Comparison of ENCODE assay signal across 13 mouse cellular contexts in genomic region chr6:126142021-126142554, GRCm38 (mm10). TPM values are rescaled to one million over a fixed set of nuclear protein-coding genes. Genes with fewer than 3 reads are reported as not detected.
A peak's percentile ranks its signal among the peaks of the same experiment; 100 is the strongest.
DNase-seq lines count a peak whose midpoint lies in the region; ATAC-seq and TF ChIP-seq lines count a peak whose summit lies in the region.
"Had no signal": no experiment of that assay in that cellular context is flagged by ENCODE, and none has a peak within 500 bp of the region (broad histone marks: within the 10 kb centered on the region; RNA-seq: fewer than 3 reads in every experiment).

No protein-coding gene starts in this region.

- TF ChIP-seq CTCF in gastrocnemius, adult 2 months (IDR thresholded peaks at IDR 0.05): no peak
- TF ChIP-seq CTCF in midbrain, postnatal 0 days (IDR thresholded peaks at IDR 0.05): no peak

- H3K9me3 ChIP-seq in kidney, embryonic 16.5 days (ENCODE audit: low read length): no peaks in the 10 kb centered on the region
- H3K9me3 ChIP-seq in limb, embryonic 10.5 days (replicated peaks): no peaks in the 10 kb centered on the region
- no peaks in the 10 kb centered on the region for H3K9me3 ChIP-seq in midbrain, postnatal 0 days (ENCODE audit: low read length)
- H3K9me3 ChIP-seq: forebrain, embryonic 13.5 days; neural tube, embryonic 12.5 days had no signal

- intact Hi-C loops in gastrocnemius, adult 2 months (cut with DNase I): no loop called here
- intact Hi-C loops in gastrocnemius, postnatal 36 days (cut with DNase I): no loop called here

- ATAC-seq in kidney, embryonic 16.5 days (ENCODE audit: low FRiP score, low TSS enrichment): no peak
- ATAC-seq in midbrain, postnatal 0 days (ENCODE audit: low FRiP score): no peak
- ATAC-seq: forebrain, embryonic 13.5 days; midbrain, embryonic 16.5 days had no signal

- H3K4me3 ChIP-seq in gastrocnemius, adult 2 months: peak overlapping the region; percentile 2; the same call in 1 of the 2 replicates
- H3K4me3 ChIP-seq in kidney, embryonic 16.5 days (ENCODE audit: low read length): no peak overlapping the region
- no peak overlapping the region for H3K4me3 ChIP-seq in brown adipose tissue, adult 24 weeks (ENCODE audit: insufficient read depth, low read depth, low read length)
- H3K4me3 ChIP-seq in limb, embryonic 10.5 days: no peak overlapping the region
- no peak overlapping the region for H3K4me3 ChIP-seq in midbrain, postnatal 0 days (ENCODE audit: low read depth, low read length)
- H3K4me3 ChIP-seq: forebrain, embryonic 13.5 days; neural tube, embryonic 12.5 days had no signal

- peaks cover 35% of the 10 kb centered on the region for H3K4me1 ChIP-seq in kidney, embryonic 16.5 days (ENCODE audit: insufficient read depth, low read length)
- H3K4me1 ChIP-seq in brown adipose tissue, adult 24 weeks (ENCODE audit: control insufficient read depth, insufficient read depth, insufficient read length, low read length): peaks cover 50% of the 10 kb centered on the region
- peaks cover 29% of the 10 kb centered on the region for H3K4me1 ChIP-seq in limb, embryonic 10.5 days
- H3K4me1 ChIP-seq in midbrain, postnatal 0 days (ENCODE audit: insufficient read depth, low read length): no peaks in the 10 kb centered on the region
- H3K4me1 ChIP-seq: forebrain, embryonic 13.5 days; neural tube, embryonic 12.5 days had no signal

- H3K36me3 ChIP-seq in kidney, embryonic 16.5 days (ENCODE audit: insufficient read depth, low read length): 0 out of 2 replicates have a peak, but pooled peaks cover 2% of the 10 kb centered on the region
- H3K36me3 ChIP-seq in limb, embryonic 10.5 days: peaks cover 58% of the 10 kb centered on the region
- H3K36me3 ChIP-seq in midbrain, postnatal 0 days (ENCODE audit: insufficient read depth, low read length): no peaks in the 10 kb centered on the region
- H3K36me3 ChIP-seq: neural tube, embryonic 12.5 days had no signal

- H3K27ac ChIP-seq in gastrocnemius, adult 2 months: peak overlapping the region; percentile 38
- H3K27ac ChIP-seq in kidney, embryonic 16.5 days (ENCODE audit: low read length): peak overlapping the region; percentile 57; the same call in 1 of the 2 replicates
- H3K27ac ChIP-seq in brown adipose tissue, adult 24 weeks (replicated peaks; ENCODE audit: low read depth, low read length): peak overlapping the region; percentile 81
- H3K27ac ChIP-seq in limb, embryonic 10.5 days: 0 out of 2 replicates have a peak overlapping the region, but pooled peaks have one; percentile 28
- H3K27ac ChIP-seq in midbrain, postnatal 0 days (ENCODE audit: low read depth, low read length): no peak overlapping the region
- H3K27ac ChIP-seq: forebrain, embryonic 13.5 days; liver, embryonic 14.5 days; neural tube, embryonic 12.5 days had no signal

- DNase-seq in gastrocnemius, adult 2 months: no peak
- no peak for DNase-seq in gastrocnemius, postnatal 36 days
- no peak for DNase-seq in kidney, adult 11 months
- no peak for DNase-seq in limb, embryonic 10.5 days (ENCODE audit: low spot score)
- DNase-seq in urinary bladder, postnatal 4 days (ENCODE audit: low spot score in 2 of 2): no peak
- no peak for DNase-seq in midbrain, postnatal 0 days (ENCODE audit: low spot score)
- DNase-seq: thymus, postnatal 4 days had no signal

- 58% methylated on average over 8 of the region's 8 CpGs for WGBS in kidney, embryonic 16.5 days
- 73% methylated on average over 8 of the region's 8 CpGs for WGBS in limb, embryonic 10.5 days
- 78% methylated on average over 8 of the region's 8 CpGs for WGBS in midbrain, postnatal 0 days

- H3K27me3 ChIP-seq in kidney, embryonic 16.5 days (ENCODE audit: insufficient read depth, low read length): no peaks in the 10 kb centered on the region
- no peaks in the 10 kb centered on the region for H3K27me3 ChIP-seq in limb, embryonic 10.5 days (ENCODE audit: low read depth, poor library complexity, severe bottlenecking)
- no peaks in the 10 kb centered on the region for H3K27me3 ChIP-seq in midbrain, postnatal 0 days (ENCODE audit: insufficient read depth, low read length)
- H3K27me3 ChIP-seq: forebrain, embryonic 13.5 days; neural tube, embryonic 12.5 days had no signal

- no peak overlapping the region for H3K4me2 ChIP-seq in kidney, embryonic 16.5 days (replicated peaks; ENCODE audit: low read depth, low read length)
- H3K4me2 ChIP-seq in midbrain, postnatal 0 days (ENCODE audit: low read depth, low read length, poor library complexity, severe bottlenecking): no peak overlapping the region
- H3K4me2 ChIP-seq: forebrain, embryonic 13.5 days; neural tube, embryonic 12.5 days had no signal

- no peak overlapping the region for H3K9ac ChIP-seq in kidney, embryonic 16.5 days (replicated peaks; ENCODE audit: low read length)
- no peak overlapping the region for H3K9ac ChIP-seq in midbrain, postnatal 0 days (replicated peaks; ENCODE audit: low read length, poor library complexity, severe bottlenecking)
- H3K9ac ChIP-seq: forebrain, embryonic 13.5 days; liver, embryonic 14.5 days; neural tube, embryonic 12.5 days had no signal

RNA-seq across cellular contexts. Expression of gene Ntf3, which starts 24.6 kb away (rescaled TPM):
- 1 to 10 TPM; 1.4 to 2.4 TPM for total RNA-seq in gastrocnemius, adult 2 months (2021)
- 1 to 10 TPM; 1.5 to 1.6 TPM for total RNA-seq in gastrocnemius, postnatal 36 days (2021)
- 15.2 and 15.8 TPM in 2 replicates for polyA plus RNA-seq in kidney, embryonic 16.5 days (2015; fragmentation: Nextera tagmentation; extraction: Ambion mirVana)
- 1.7 and 5.7 TPM in 2 replicates for polyA plus RNA-seq in brown adipose tissue, adult 24 weeks (2012; ENCODE audit: insufficient read depth, insufficient read length, missing spikeins)
- 13.7 and 22.9 TPM in 2 replicates for polyA plus RNA-seq in limb, embryonic 10.5 days (2016; fragmentation: Nextera tagmentation; extraction: Ambion mirVana)
- 3.0 and 3.4 TPM in 2 replicates for total RNA-seq in midbrain, postnatal 0 days (2014; rRNA removed)
- polyA plus RNA-seq in midbrain, postnatal 0 days (2015; fragmentation: Nextera tagmentation; extraction: Ambion mirVana): 2.3 and 2.7 TPM in 2 replicates
